Mouse (Mus musculus) ES-Bruce4 (cell line): ENCODE results near the gene Med25.

Source experiments
- CTCF ChIP-seq: IDR thresholded peaks from one replicate; pipeline ENCODE4 v1.8.1; 2011; ENCODE audit warnings: low read depth, low read length
- EP300 ChIP-seq: IDR thresholded peaks from 2 replicates; pipeline ENCODE4 v1.6.1; 2011; ENCODE audit warnings: low read depth, low read length; ENCODE audit not compliant: insufficient read depth
- POLR2A ChIP-seq: IDR thresholded peaks from one replicate; pipeline ENCODE4 v1.8.1; 2011; ENCODE audit warnings: low read length; ENCODE audit not compliant: insufficient read depth

DNA sequence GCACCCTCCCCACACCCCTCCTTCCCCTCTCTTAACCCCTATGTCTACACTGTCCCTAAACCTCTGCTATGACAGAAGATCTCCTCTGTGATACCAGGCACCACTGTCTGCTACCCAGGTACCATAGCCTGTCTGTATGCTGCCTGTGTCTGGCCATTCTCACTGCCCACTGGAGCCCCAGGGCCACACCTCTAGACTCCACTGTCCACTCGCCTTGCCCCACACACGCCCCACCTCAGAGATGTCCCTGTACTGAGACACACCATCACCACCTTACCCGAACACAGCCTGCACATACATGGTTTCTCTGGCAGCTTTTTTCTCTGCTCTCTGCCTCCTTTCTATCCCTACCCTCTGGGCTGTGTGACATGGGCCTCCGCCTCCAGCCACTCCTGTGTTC, 24.4 kb upstream of the Med25 start:
- no peak for TF ChIP-seq CTCF
- no peak for TF ChIP-seq EP300
- TF ChIP-seq POLR2A, result no peak
